Mouse (Mus musculus) midbrain, embryonic 12.5 days (tissue): ENCODE results near the gene Rnf26. TPM values are rescaled to one million over a fixed set of nuclear protein-coding genes. Genes with fewer than 3 reads are reported as not detected.
A peak's percentile ranks its signal among the peaks of the same experiment; 100 is the strongest.

Source experiments
- ATAC-seq: fragments of 200-750 bp; cut with Nextera tagmentation; 2 replicates; pipeline ENCODE4 v1.8.0; 2017; ENCODE audit warnings: low read depth, moderate TSS enrichment, moderate library complexity; ENCODE audit not compliant: low FRiP score
- H3K27ac ChIP-seq: fragments of 300-500 bp; sonication (generic); replicated peaks from 2 replicates; pipeline ENCODE4 v1.5.1; 2016; ENCODE audit warnings: mild to moderate bottlenecking
- H3K27me3 ChIP-seq: fragments of 300-500 bp; sonication (generic); 2 replicates; pipeline ENCODE4 v1.6.1; 2016; ENCODE audit warnings: mild to moderate bottlenecking
- H3K36me3 ChIP-seq: fragments of 300-500 bp; sonication (generic); 2 replicates; pipeline ENCODE4 v1.6.1; 2016
- H3K4me1 ChIP-seq: fragments of 300-500 bp; sonication (generic); 2 replicates; pipeline ENCODE4 v1.6.1; 2016
- H3K4me2 ChIP-seq: fragments of 300-500 bp; sonication (generic); replicated peaks from 2 replicates; pipeline ENCODE4 v1.6.1; 2016; ENCODE audit warnings: mild to moderate bottlenecking, moderate library complexity
- H3K4me3 ChIP-seq: fragments of 300-500 bp; sonication (generic); 2 replicates; pipeline ENCODE4 v1.5.1; 2016; ENCODE audit warnings: mild to moderate bottlenecking
- H3K9ac ChIP-seq: fragments of 300-500 bp; sonication (generic); replicated peaks from 2 replicates; pipeline ENCODE4 v1.6.1; 2016; ENCODE audit warnings: mild to moderate bottlenecking, moderate library complexity
- H3K9me3 ChIP-seq: fragments of 300-500 bp; sonication (generic); 2 replicates; pipeline ENCODE4 v1.6.1; 2016; ENCODE audit warnings: mild to moderate bottlenecking
- WGBS: fragments of 180-500 bp; shearing (Covaris S2); methylation state at CpG from one replicate; pipeline ENCODE4 v1.1.7; 2016; 5-methylcytosine and 5-hydroxymethylcytosine counted together
- polyA plus RNA-seq: library from polyadenylated mRNA; unstranded; fragments of >200 nt; fragmentation: Nextera tagmentation; extraction: Ambion mirVana; gene quantifications from 2 replicates; pipeline ENCODE4 v1.2.1, GENCODE M21; 2016

Rnf26 gene
- polyA plus RNA-seq, 1 experiment from 2014 or later: 64.2 TPM

DNA sequence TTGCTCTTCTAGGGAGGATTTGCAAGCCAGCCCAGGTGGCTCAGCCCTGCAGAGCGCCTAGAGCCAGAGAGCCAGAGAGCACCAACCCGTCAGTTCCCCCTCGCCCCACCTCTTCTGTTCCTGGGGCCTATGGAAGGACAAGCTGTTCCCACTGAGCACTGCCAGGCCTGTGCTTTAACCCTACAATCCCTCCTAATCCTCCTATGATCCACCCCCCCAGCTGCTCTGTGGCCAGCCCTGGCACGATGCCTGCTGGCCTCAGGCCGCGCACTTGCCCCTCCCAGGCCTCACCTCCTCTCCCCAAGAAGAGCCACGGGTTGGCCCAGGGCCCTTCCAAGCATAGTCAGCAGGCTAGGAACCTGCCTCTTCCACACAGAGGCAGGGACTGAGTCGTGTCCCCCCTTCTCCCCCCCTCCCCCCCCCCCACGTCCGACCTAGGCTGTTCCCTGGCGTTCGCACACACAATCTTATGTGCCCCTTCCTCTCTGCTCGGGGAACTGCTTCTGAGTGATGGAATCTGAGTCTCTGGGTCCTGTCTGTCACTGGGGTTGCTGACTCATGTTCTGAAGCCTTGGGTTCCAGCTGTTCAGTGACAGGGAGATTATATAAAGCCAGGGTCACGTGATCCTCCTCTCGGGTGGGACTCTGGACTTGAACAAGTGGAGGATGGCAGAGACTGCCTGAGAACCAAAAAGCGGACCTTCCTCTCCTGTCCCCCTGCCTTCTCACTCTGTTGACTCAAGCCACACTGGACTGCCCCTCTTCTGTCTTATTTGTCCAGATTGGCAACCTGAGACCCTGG is 34.2 kb downstream of the Rnf26 start:
- H3K27ac ChIP-seq: 0 out of 2 replicates have a peak overlapping the region, but pooled peaks have one; percentile 17
- no peak overlapping the region for H3K9ac ChIP-seq
- ATAC-seq: peak; percentile 44; the same call in 1 of the 2 replicates
- H3K36me3 ChIP-seq: no peaks in the 10 kb centered on the region
- H3K4me1 ChIP-seq: peaks cover 30% of the 10 kb centered on the region
- WGBS: 34% methylated on average over 16 of the region's 16 CpGs
- H3K4me2 ChIP-seq: no peak overlapping the region
- H3K27me3 ChIP-seq: peaks cover 62% of the 10 kb centered on the region
- H3K9me3 ChIP-seq: no peaks in the 10 kb centered on the region
- H3K4me3 ChIP-seq: no peak overlapping the region

DNA sequence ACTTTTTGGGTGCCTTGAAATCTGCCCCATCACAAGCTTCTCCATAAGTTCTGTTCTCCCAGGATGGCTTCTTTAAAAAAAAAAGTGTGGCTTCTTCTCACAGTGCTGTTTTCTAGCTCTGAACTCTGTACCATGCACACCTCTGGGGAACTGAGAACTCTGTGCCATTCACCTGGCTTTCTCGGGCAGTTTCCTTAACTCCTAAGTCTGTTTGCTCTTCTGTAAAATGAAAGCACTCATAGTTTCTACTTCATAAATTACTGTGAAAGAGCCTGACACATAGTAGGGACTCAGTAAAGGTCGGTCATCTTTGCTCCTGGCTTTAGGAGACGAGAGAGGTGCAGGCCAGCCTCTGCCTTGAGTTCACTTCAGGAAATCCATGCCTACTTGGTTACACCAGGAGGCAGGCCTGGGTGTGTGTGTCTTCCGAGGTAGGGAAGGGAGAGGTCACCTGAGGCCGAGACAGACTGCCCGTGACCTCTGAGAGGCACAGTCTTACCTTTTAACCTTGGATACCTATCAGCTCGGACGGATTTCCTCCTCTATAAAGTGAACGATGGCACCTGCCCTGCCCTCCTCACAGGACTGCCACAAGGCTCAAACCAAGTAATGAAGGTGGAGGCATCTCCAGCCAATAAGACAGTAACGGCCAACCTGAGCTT is 35.0 kb downstream of the Rnf26 start:
- peaks cover 28% of the 10 kb centered on the region for H3K4me1 ChIP-seq
- no peaks in the 10 kb centered on the region for H3K9me3 ChIP-seq
- H3K36me3 ChIP-seq: no peaks in the 10 kb centered on the region
- 0 out of 2 replicates have a peak overlapping the region, but pooled peaks have one; percentile 17 for H3K27ac ChIP-seq
- ATAC-seq: no peak
- H3K9ac ChIP-seq: no peak overlapping the region
- no peak overlapping the region for H3K4me2 ChIP-seq
- H3K27me3 ChIP-seq: peaks cover 53% of the 10 kb centered on the region
- H3K4me3 ChIP-seq: no peak overlapping the region
- WGBS: 76% methylated on average over 10 of the region's 10 CpGs

GRCm38 (mm10) chr9:44077266-44077910 is 35.9 kb downstream of the Rnf26 start:
- no peak for ATAC-seq
- 87% methylated on average over 11 of the region's 11 CpGs for WGBS
- Histone ChIP-seq H3K4me1 (peaks cover 36% of the 10 kb centered on the region), H3K9me3 (no peaks in the 10 kb centered on the region), H3K4me2 (no peak overlapping the region), H3K9ac (no peak overlapping the region), H3K36me3 (no peaks in the 10 kb centered on the region), H3K27ac (no peak overlapping the region), H3K27me3 (peaks cover 44% of the 10 kb centered on the region), H3K4me3 (no peak overlapping the region)

DNA sequence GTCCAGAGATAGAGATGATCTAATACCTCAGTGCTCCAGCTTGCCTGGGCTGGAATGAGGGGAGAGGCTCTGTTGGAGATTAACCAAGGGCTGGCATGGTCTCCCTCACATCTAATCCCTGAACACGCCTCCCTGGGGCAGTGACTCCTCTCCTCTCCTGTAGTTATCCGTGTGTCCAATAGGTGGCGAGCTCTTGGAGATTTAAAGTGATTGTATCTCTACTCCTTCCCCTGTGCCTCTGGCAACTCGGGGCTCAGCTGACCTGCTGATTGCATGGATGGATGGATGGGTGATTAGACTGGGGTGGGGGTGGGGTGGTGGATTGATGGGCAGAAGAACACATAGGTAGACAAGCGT is 36.6 kb downstream of the Rnf26 start:
- no peaks in the 10 kb centered on the region for H3K9me3 ChIP-seq
- no peak overlapping the region for H3K27ac ChIP-seq
- peaks cover 42% of the 10 kb centered on the region for H3K4me1 ChIP-seq
- H3K36me3 ChIP-seq: no peaks in the 10 kb centered on the region
- ATAC-seq: no peak; the same call in 1 of the 2 replicates
- H3K4me3 ChIP-seq: no peak overlapping the region
- no peak overlapping the region for H3K9ac ChIP-seq
- H3K27me3 ChIP-seq: peaks cover 38% of the 10 kb centered on the region
- no peak overlapping the region for H3K4me2 ChIP-seq
- 13% methylated on average over 5 of the region's 5 CpGs for WGBS

GRCm38 (mm10) chr9:44075996-44076763 is 37.1 kb downstream of the Rnf26 start:
- H3K36me3 ChIP-seq: no peaks in the 10 kb centered on the region
- H3K4me2 ChIP-seq: no peak overlapping the region
- peaks cover 40% of the 10 kb centered on the region for H3K4me1 ChIP-seq
- WGBS: 66% methylated on average over 16 of the region's 16 CpGs
- ATAC-seq: no peak
- H3K27ac ChIP-seq: no peak overlapping the region
- H3K4me3 ChIP-seq: no peak overlapping the region
- H3K9me3 ChIP-seq: no peaks in the 10 kb centered on the region
- peaks cover 37% of the 10 kb centered on the region for H3K27me3 ChIP-seq
- no peak overlapping the region for H3K9ac ChIP-seq

GRCm38 (mm10) chr9:44075276-44075995 is 37.9 kb downstream of the Rnf26 start:
- Histone ChIP-seq H3K4me2 (no peak overlapping the region), H3K9ac (no peak overlapping the region), H3K27me3 (peaks cover 35% of the 10 kb centered on the region), H3K36me3 (no peaks in the 10 kb centered on the region), H3K9me3 (no peaks in the 10 kb centered on the region), H3K4me1 (peaks cover 44% of the 10 kb centered on the region), H3K4me3 (no peak overlapping the region), H3K27ac (no peak overlapping the region)
- WGBS: 73% methylated on average over 24 of the region's 24 CpGs
- no peak for ATAC-seq

DNA sequence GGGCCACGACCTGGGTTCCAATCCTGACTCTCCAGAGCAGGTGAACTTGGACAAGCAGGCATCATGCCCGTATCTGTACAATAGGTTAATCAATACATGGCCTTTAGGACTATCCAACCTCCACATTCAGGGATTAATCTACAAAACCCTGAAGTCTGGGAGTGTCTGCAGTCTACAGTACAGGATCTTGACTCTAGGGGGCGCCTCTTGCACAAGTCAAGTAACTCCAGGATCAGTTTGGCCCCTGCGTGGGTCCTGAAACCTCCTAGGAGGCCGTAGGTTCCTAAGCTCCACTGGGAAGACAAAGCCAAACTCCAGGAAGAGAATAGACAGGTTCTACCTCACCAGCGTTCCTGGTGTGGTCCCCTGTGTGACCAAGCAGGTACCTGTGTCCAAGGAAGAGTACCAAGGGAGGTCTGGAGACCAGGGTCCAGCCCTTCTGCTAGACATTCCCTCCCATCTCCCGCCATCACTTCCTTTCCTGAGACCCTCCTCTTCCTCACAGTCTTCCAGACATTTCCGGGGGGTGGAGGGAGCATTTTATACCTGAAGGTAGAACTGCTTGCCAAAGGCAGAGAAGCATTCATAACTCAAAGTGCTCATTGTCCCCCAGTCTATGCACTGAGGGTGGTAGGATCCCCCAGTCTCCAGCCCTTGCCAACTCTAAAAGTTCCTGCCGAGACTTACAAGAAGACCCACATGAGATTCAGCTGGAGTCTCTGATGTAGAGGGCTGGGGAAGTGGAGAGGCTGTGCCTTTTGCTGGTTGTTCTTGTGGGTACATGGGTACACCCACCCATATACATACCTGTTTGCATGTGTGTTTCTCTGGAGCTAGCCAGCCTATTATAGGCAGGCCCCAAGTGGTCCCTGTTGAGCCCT is 38.7 kb downstream of the Rnf26 start:
- H3K27me3 ChIP-seq: peaks cover 33% of the 10 kb centered on the region
- H3K27ac ChIP-seq: no peak overlapping the region
- H3K4me3 ChIP-seq: no peak overlapping the region
- H3K9ac ChIP-seq: no peak overlapping the region
- no peaks in the 10 kb centered on the region for H3K9me3 ChIP-seq
- H3K4me2 ChIP-seq: no peak overlapping the region
- peaks cover 46% of the 10 kb centered on the region for H3K4me1 ChIP-seq
- WGBS: 63% methylated on average over 9 of the region's 9 CpGs
- no peak for ATAC-seq
- no peaks in the 10 kb centered on the region for H3K36me3 ChIP-seq

- 0 out of 2 replicates have a peak overlapping the region, but pooled peaks have one; percentile 24 for H3K9ac ChIP-seq
- ATAC-seq: no peak
- peaks cover 38% of the 10 kb centered on the region for H3K4me1 ChIP-seq
Measured at GRCm38 (mm10) chr9:44073115-44073514, 40.2 kb downstream of the Rnf26 start.

DNA sequence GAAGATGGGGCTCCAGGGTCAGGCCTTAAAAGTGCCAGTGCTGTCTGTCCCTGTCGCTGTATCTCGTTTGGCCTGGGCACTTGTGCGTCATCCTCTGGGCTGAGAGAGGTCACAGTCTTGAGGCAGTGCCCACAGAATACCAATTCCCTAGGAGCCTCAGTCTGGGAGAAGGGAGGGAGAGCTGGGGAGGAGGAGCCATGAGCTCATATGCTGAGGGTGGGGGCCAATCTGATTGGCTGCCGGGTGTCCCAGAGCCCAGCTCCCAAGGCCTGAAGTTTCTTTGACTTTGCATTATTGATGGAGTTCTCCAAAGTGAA is 40.8 kb downstream of the Rnf26 start:
- H3K27ac ChIP-seq: peak overlapping the region; percentile 73
- H3K4me2 ChIP-seq: peak overlapping the region; percentile 34
- peak; percentile 70 for ATAC-seq
- H3K4me3 ChIP-seq: no peak overlapping the region
- peaks cover 33% of the 10 kb centered on the region for H3K27me3 ChIP-seq
- peaks cover 42% of the 10 kb centered on the region for H3K4me1 ChIP-seq
- no peaks in the 10 kb centered on the region for H3K36me3 ChIP-seq
- WGBS: 16% methylated on average over 4 of the region's 4 CpGs
- H3K9ac ChIP-seq: 0 out of 2 replicates have a peak overlapping the region, but pooled peaks have one; percentile 24
- H3K9me3 ChIP-seq: no peaks in the 10 kb centered on the region

More at GRCm38 (mm10) chr9:44073115-44073514, 40.2 kb downstream of the Rnf26 start:
- peak overlapping the region; percentile 46; the same call in 1 of the 2 replicates for H3K27ac ChIP-seq
- H3K9me3 ChIP-seq: no peaks in the 10 kb centered on the region
- H3K4me2 ChIP-seq: peak overlapping the region; percentile 34
- no peaks in the 10 kb centered on the region for H3K36me3 ChIP-seq
- no peak overlapping the region for H3K4me3 ChIP-seq
- WGBS: 55% methylated on average over 5 of the region's 5 CpGs
- H3K27me3 ChIP-seq: peaks cover 31% of the 10 kb centered on the region

- peaks cover 45% of the 10 kb centered on the region for H3K4me1 ChIP-seq
- peak overlapping the region; percentile 34 for H3K4me2 ChIP-seq
- peak overlapping the region; percentile 24; the same call in 1 of the 2 replicates for H3K9ac ChIP-seq
- 18% methylated on average over 11 of the region's 11 CpGs for WGBS
- H3K9me3 ChIP-seq: no peaks in the 10 kb centered on the region
- peak; percentile 81 for ATAC-seq
- no peaks in the 10 kb centered on the region for H3K36me3 ChIP-seq
- peak overlapping the region; percentile 73 for H3K27ac ChIP-seq
- H3K4me3 ChIP-seq: no peak overlapping the region
- peaks cover 35% of the 10 kb centered on the region for H3K27me3 ChIP-seq
Measured at GRCm38 (mm10) chr9:44071914-44072598, 41.3 kb downstream of the Rnf26 start.
